Mouse (Mus musculus) 416B (cell line): ENCODE data around the gene Col4a6.
A peak's percentile ranks its signal among the peaks of the same experiment; 100 is the strongest.

Experiments used
- DNase-seq: peaks from one replicate; pipeline ENCODE4 v3.0.0; 2011; ENCODE audit warnings: low read depth

Gene Col4a6

GRCm38 (mm10) chrX:141473470-141474302 is at the start of gene Col4a6:
TSS of gene Col4a6 (minus strand) at chrX:141474076.
- no peak for DNase-seq

- DNase-seq, result no peak
Measured at GRCm38 (mm10) chrX:141503125-141503524, 29.2 kb upstream of the Col4a6 start.

- DNase-seq, result no peak
Measured at GRCm38 (mm10) chrX:141494545-141494944, 20.7 kb upstream of the Col4a6 start.

- no peak for DNase-seq
Measured at GRCm38 (mm10) chrX:141475566-141476327, 1.9 kb upstream of the Col4a6 start.

GRCm38 (mm10) chrX:141475110-141475509 is 1.2 kb upstream of the Col4a6 start, which contains the start of gene Col4a5:
TSS of gene Col4a5 (plus strand) at chrX:141475385.
- DNase-seq, result no peak

GRCm38 (mm10) chrX:141447936-141448335 is 25.9 kb downstream of the Col4a6 start:
- no peak for DNase-seq

GRCm38 (mm10) chrX:141439423-141439822 is 34.5 kb downstream of the Col4a6 start:
- peak; percentile 53 for DNase-seq

GRCm38 (mm10) chrX:141436780-141437179 is 37.1 kb downstream of the Col4a6 start:
- no peak for DNase-seq

GRCm38 (mm10) chrX:141415318-141415717 is 58.6 kb downstream of the Col4a6 start:
- DNase-seq, result no peak

GRCm38 (mm10) chrX:141396243-141396642 is 77.6 kb downstream of the Col4a6 start:
- no peak for DNase-seq

- DNase-seq, result no peak
Measured at GRCm38 (mm10) chrX:141385399-141386105, 88.3 kb downstream of the Col4a6 start.

- no peak for DNase-seq
Measured at GRCm38 (mm10) chrX:141384632-141385031, 89.2 kb downstream of the Col4a6 start.

GRCm38 (mm10) chrX:141370276-141370675 is 103.6 kb downstream of the Col4a6 start:
- no peak for DNase-seq

- no peak for DNase-seq
Measured at GRCm38 (mm10) chrX:141363331-141363730, 110.5 kb downstream of the Col4a6 start.

GRCm38 (mm10) chrX:141341417-141341816 is 132.5 kb downstream of the Col4a6 start:
- no peak for DNase-seq

GRCm38 (mm10) chrX:141328044-141328443 is 145.8 kb downstream of the Col4a6 start:
- no peak for DNase-seq

GRCm38 (mm10) chrX:141324201-141324600 is 149.7 kb downstream of the Col4a6 start:
- no peak for DNase-seq

- no peak for DNase-seq
Measured at GRCm38 (mm10) chrX:141316217-141316616, 157.7 kb downstream of the Col4a6 start.

- DNase-seq, result no peak
Measured at GRCm38 (mm10) chrX:141315795-141316194, 158.1 kb downstream of the Col4a6 start.

- peak; percentile 55 for DNase-seq
Measured at GRCm38 (mm10) chrX:141292702-141293462, 181.0 kb downstream of the Col4a6 start.

- peak; percentile 13 for DNase-seq
Measured at GRCm38 (mm10) chrX:141276397-141276796, 197.5 kb downstream of the Col4a6 start.

GRCm38 (mm10) chrX:141265986-141266385 is 207.9 kb downstream of the Col4a6 start:
- no peak for DNase-seq
